Mouse (Mus musculus) frontal cortex, adult 2 months (tissue): ENCODE measurements around the gene Trappc6b. TPM values are rescaled to one million over a fixed set of nuclear protein-coding genes. Genes with fewer than 3 reads are reported as not detected.

Experiments used
- DNase-seq, 2 experiments: peaks; one replicate each; pipeline ENCODE4 v3.0.0; 2022; ENCODE audit warnings: low spot score in 1 of 2; ENCODE audit errors: extremely low spot score in 1 of 2
- polyA plus RNA-seq: library from polyadenylated mRNA; depleted of rRNA; stranded (reverse); fragments of >200 nt; gene quantifications from 2 replicates; pipeline ENCODE4 v1.2.3, GENCODE M21; 2012

Gene Trappc6b
- polyA plus RNA-seq, 1 experiment: 180 TPM

DNA sequence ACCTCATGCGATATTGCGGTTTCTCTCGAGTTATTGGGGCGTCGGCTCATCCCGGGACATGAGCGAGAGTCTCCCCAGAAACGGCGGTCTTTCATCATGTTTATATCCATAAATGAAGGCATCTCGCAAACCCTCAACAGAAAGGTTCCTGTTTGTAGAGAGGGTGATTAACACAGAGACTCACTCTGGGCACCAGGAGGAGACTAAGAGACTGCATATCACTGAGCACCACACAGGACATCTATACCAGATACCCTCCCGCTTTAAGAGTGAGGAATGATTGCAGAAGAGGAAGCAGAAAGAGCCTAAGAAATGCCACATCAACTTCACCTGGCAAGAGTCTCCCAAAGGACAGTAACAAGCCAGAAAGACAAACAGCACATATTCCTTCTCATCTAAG lies 5.0 kb downstream of the Trappc6b start:
- DNase-seq: no peak

DNA sequence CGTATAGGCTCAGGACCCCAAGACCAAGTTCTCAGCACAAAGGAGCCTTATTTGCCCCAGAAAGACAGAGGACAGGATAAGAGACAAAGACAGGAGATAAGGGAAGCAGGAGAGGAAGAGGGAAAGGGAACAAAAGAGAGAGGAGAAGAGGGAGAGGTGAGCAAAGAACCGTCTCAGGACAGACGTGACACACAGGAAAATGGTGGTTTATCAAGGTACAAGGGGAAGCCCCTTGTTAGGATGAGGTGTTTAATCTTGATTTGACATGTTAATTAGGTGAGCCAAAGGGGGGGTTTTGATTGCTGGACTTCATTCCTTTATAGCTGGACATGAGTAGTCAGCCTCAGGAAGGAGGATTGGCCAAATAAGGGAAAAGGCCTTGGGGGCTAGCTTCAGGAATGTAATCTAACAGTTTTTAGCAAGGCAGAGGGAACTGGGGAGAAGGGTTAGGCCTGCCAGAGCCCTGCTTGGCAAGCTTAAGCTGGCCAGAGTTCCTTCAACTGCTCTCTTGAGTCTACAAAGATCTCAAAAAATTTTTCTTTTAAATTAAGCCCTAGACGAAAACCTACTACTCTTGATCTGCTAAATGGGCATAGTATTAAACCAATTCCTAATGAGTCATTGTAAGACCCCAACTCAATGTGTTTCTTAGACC lies 5.9 kb downstream of the Trappc6b start:
- no peak for DNase-seq

DNA sequence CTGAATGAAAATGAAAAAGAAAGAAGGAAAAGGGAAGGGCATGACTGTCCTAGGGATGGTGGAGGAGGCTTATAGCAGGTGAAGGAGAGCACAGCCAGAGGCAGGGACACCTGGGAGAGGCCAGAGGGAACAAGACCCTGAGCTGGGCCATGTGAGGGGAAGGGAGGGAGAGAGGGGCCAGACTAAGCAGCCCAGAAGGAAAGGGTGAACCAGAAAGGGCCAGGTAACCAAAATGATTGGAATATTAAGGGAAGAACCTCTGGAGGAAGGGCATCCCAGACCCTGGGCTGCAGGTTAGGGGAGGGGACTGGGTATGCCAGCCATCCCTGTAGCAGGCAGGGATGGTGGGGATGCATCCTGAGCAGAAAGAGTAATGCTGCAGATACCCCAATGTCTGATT lies 7.3 kb downstream of the Trappc6b start:
- DNase-seq: no peak

DNA sequence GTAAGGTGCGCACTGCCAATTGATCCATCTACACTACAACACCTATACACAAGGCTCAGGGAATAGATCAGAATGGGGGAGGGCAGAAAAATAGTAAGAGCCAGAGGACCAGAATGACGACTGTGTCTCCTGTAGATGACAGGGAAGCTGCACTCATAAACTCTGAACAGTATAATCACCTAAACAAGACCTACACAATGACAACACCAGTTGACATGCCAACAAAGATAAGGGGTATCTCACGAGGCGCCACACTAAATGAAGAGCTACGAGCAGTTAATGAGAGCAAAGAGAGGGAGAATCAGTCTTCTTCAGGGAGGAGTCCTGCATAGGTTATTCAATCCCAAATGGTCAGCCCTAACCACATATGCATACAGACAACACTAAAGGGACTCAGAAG lies 8.1 kb downstream of the Trappc6b start:
- no peak for DNase-seq

GRCm38 (mm10) chr12:59052470-59052869 lies 8.8 kb downstream of the Trappc6b start:
- DNase-seq: no peak

- no peak for DNase-seq
These were observed 20.4 kb downstream of the Trappc6b start for GRCm38 (mm10) chr12:59040851-59041250.

DNA sequence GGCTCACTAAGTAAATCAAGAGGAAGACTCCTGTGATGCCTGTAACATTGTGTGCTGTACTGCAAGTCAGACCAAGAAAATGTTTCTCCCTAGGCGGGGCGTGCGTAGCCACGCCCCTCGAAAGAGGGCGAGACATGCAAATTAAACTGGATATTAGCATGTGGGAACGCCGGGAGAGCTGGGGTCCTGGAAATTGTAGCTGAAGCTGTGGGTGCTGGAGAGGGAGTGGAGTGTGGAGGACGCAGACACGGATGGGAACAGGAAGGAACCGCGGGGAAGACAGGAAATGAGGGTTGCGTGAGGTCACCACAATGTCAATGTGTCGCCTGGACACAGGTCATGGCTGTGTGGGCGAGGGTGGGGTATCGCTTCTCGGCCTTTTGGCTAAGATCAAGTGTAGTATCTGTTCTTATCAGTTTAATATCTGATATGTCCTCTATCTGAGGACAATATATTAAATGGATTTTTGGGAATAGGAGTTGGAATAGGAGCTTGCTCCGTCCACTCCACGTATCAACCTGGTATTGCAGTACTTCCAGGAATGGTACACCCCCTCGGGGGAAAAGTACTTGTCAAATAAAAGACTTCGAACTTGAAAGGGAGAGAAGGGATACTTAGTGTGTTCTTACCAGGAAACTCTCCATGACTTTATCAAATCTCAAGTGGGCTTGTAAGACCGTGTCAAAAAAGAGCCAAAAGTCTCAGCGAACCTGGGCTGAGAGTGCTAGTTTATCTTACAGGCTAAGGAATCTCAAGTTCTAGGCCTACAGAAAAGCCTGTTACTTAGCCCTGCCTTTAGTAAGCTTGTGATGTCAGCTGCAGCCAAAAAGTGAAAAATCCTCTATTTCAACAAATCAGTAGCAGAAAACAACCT lies 21.1 kb downstream of the Trappc6b start:
- no peak for DNase-seq

DNA sequence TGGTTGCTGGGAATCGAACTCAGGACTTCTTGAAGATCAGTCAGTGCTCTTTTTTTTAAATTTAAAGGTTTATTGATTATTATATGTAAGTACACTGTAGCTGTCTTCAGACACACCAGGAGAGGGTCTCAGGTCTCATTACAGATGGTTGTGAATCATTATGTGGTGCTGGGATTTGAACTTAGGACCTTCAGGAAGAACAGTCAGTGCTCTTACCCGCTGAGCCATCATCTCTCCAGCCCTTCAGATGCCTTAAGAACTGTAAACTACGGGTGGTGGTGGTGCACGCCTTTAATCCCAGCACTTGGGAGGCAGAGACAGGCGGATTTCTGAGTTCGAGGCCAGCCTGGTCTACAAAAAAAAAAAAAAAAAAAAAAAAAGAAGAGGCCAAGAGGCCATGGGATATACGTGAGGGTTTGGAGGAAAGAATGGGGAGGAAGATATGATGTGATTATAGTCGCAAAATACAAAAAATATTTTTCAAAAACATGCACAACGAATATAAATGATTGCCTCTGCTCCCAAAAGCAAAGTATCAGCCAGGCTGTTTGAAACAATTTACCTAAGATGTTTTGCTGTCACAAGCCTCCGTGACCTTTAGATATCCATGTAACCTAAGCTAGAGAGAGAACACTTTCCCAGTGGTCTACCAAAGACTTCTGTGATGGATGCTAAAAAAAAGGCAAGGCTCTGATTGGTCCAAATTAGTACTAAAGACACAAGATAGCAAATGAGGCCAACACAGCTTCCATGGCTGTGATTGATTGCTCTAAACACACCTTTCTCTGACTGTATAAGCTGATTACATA lies 21.9 kb downstream of the Trappc6b start:
- no peak for DNase-seq

- DNase-seq: no peak
These were observed 29.2 kb downstream of the Trappc6b start for GRCm38 (mm10) chr12:59032101-59032500.

DNA sequence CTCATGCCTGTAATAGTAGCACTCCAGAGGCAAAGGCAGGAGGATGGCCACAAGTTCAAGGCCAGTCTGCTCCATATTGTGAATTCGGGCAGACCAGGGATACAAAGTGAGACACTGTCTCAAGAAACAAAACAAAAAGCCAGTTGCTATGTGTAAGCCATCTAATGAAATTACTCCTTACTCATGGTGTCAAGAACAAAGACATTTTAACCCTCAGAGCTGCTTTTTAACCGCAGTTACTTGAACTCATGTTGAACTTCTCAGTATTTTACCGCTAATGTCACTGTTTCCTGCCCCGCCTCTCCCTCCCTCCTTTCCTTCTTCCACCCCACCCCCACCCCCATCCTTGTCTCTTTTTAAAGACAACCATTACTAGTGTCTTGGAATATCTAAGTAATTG lies 40.0 kb downstream of the Trappc6b start:
- DNase-seq: no peak

GRCm38 (mm10) chr12:59019891-59020290 lies 41.4 kb downstream of the Trappc6b start:
- DNase-seq: no peak

DNA sequence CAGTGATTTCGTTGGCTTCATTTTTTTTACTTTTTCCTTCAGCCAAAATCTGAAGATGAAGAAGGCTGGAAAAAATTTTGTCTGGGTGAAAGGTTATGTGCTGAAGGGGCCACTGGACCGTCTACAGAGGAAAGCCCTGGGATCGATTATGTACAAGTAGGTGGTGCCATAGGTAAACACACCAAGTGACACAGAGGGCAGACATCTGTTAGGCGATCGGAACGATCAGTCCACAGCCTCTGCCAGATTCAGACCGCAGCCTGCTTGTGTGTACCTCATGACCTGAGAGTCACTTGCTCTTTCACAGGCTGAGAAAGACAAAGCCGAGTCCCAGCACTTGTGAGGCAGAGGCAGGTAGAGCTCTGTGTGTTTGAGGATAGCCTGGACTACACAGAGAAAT lies 43.3 kb downstream of the Trappc6b start:
- DNase-seq: no peak

GRCm38 (mm10) chr12:59013234-59013633 lies 48.0 kb downstream of the Trappc6b start, which contains the start of gene Gemin2:
Gene Gemin2, plus strand, starts transcription at chr12:59013393.
- DNase-seq: peak; percentile 79 to 92

DNA sequence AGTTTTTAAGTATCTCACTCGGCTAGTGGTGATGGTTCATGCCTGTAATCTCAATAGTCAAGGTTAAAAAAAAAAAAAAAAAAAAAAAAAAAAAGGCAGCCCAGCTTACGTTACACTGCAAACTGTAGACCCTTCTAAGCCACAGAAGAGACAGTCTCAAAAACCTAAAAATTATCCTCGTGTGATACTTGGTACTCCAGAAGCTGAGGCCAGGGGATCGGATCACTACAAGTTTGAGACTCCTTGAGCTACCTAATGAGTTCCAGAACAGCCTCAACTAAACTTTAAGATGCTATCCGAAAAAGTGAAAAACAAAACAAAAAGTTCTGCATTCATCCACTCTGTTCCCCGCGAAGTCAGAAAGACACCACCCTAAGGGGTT lies 48.6 kb downstream of the Trappc6b start:
- DNase-seq: no peak

GRCm38 (mm10) chr12:59011844-59012709 lies 49.2 kb downstream of the Trappc6b start, which contains the start of gene Sec23a:
Gene Sec23a, minus strand, starts transcription at chr12:59012017.
- peak; percentile 96 to 98 for DNase-seq

- DNase-seq: no peak
These were observed 49.9 kb downstream of the Trappc6b start for GRCm38 (mm10) chr12:59011275-59011843.

- DNase-seq: no peak
These were observed 50.8 kb downstream of the Trappc6b start for GRCm38 (mm10) chr12:59010482-59010881.
